Mouse (Mus musculus): ENCODE results near the gene Srebf2. TPM values are rescaled to one million over a fixed set of nuclear protein-coding genes. Genes with fewer than 3 reads are reported as not detected.
"Not testable (repeated sequence)": the region's sequence is repeated elsewhere in the genome, so short reads cannot be mapped to it uniquely, and the experiment has no call there.

The Srebf2 gene
- polyA plus RNA-seq, 1 experiment from 2014 or later: 244 TPM

DNA sequence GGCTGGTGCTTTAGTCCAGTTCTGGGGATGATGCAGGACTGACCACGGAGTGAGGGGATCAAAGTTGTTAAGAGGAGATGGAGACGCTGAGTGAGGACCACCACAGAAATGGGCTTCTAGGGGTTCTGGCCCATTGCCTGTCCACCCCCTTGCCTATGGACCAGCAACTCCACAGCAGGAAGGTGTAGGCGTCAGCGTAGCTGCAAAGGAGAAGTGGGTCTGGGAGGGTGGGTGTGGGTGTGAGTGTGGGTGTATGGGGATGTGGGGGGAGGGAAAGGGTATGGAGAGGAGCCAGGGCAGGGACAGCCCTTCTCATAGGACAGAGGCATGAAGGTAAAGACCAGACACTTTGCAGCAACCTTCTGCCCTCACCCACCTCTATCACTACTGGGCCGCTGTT is 78.8 kb downstream of the Srebf2 start:
- Histone ChIP-seq H3K9me3 (no peaks in the 10 kb centered on the region), H3K36me3 (replicated peaks) (no peaks in the 10 kb centered on the region), H3K4me2 (no peak overlapping the region), H3K4me3 (replicated peaks) (no peak overlapping the region), H3K4me1 (peaks cover 25% of the 10 kb centered on the region), H3K27me3 (peaks cover 43% of the 10 kb centered on the region), H3K9ac (no peak overlapping the region), H3K27ac (no peak overlapping the region)
- no peak for ATAC-seq (ENCODE audit: low FRiP score)
- 91% methylated on average over 5 of the region's 5 CpGs for WGBS

DNA sequence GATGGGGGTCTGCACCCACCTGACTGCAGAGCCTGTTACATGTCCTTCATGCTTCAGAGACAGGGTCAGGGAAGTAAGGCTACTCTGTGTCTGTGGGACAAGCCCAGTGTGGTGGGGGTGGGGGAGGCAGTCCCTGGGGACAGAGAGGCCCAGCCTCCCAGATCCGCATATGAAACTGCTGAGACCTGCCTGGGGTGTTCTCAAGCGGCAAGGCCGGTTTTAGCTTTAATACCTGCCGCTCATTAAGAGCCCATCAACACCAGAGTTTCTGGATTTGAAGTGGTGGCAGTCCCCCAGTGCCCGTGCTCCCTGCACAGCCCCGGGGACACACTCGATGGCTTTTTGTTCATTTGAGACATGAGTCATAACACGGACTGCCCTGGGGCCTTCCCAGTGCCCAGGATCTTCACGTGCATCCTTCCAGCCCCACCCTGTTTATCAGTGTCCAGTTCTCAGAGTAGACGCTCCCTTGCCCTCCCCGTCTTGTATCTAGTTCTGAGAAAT is 82.6 kb downstream of the Srebf2 start:
- Histone ChIP-seq H3K27ac (no peak overlapping the region), H3K4me1 (peaks cover 8% of the 10 kb centered on the region; the same call in 1 of the 2 replicates), H3K4me3 (replicated peaks) (no peak overlapping the region), H3K9me3 (no peaks in the 10 kb centered on the region), H3K4me2 (no peak overlapping the region), H3K36me3 (replicated peaks) (peaks cover 7% of the 10 kb centered on the region; the same call in 1 of the 2 replicates), H3K9ac (no peak overlapping the region), H3K27me3 (peaks cover 18% of the 10 kb centered on the region)
- WGBS: 32% methylated on average over 11 of the region's 11 CpGs
- no peak for ATAC-seq (ENCODE audit: low FRiP score)

GRCm38 (mm10) chr15:82230098-82230611 is 83.2 kb downstream of the Srebf2 start:
- Histone ChIP-seq H3K27ac (no peak overlapping the region; the same call in 1 of the 2 replicates), H3K27me3 (peaks cover 12% of the 10 kb centered on the region), H3K4me2 (no peak overlapping the region), H3K36me3 (replicated peaks) (peaks cover 7% of the 10 kb centered on the region; the same call in 1 of the 2 replicates), H3K4me1 (peaks cover 8% of the 10 kb centered on the region; the same call in 1 of the 2 replicates), H3K9me3 (no peaks in the 10 kb centered on the region), H3K4me3 (replicated peaks) (no peak overlapping the region), H3K9ac (no peak overlapping the region)
- no peak for ATAC-seq (ENCODE audit: low FRiP score)
- 62% methylated on average over 6 of the region's 6 CpGs for WGBS

DNA sequence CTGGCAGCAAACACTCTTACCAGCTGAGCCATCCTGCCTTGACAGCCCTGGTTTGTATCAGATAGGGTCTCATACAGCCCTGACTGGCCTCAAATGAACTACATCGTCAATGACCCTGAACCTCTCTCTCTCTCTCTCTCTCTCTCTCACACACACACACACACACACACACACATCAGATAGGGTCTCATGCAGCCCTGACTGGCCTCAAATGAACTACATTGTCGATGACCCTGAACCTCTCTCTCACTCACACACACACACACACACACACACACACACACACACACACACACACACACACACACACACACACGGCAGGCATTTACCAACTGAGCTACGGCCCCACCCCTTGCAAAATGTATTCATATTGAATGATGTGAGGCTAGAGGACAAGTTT is 84.1 kb downstream of the Srebf2 start:
- WGBS: 82% methylated on average over 4 of the region's 4 CpGs
- 0 out of 2 replicates have a peak, but pooled peaks have one; percentile 46 for ATAC-seq (ENCODE audit: low FRiP score)
- Histone ChIP-seq H3K27me3 (peaks cover 2% of the 10 kb centered on the region; the same call in 1 of the 2 replicates), H3K9me3 (no peaks in the 10 kb centered on the region), H3K27ac (no peak overlapping the region), H3K4me1 (peaks cover 8% of the 10 kb centered on the region; the same call in 1 of the 2 replicates), H3K9ac (no peak overlapping the region), H3K36me3 (replicated peaks) (peaks cover 7% of the 10 kb centered on the region; the same call in 1 of the 2 replicates), H3K4me3 (replicated peaks) (no peak overlapping the region), H3K4me2 (no peak overlapping the region)

DNA sequence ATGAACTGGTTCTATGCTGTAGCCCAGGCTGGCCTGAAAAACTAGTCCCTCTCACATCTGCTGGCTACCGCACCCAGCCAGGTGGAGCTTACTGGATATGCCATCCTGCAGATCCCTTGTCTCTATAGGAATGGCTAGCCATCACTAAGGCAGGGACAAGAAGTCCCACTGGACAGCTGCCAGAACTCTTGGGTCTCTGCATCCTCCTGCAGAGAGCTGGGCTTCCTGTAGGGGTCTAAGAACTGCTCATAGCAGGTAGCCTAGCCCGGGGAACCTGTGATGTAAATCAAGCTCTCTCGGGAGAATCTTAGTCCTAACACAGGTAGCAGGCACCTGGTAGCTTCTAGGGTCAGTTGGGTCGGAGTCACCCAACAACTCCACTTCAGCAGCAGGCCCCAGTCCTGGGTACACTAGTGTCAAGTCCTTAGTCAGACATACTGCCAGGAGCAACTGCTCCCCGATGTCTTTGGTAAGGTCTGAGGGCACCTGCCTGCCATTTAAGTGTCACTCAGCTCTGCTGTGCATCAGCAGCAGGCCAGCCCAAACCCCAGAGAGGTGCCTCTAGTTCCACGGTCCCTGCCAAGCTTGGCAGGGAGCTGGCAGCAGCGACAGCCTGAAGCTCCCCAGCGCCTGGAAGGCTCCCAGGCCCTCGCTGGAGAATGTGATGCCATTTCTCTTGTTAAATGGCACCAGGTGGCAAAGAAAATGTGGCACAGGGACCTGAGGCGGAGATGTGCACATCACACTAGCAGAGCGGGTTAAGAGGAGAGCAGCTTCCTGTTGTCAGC is 84.8 kb downstream of the Srebf2 start:
- ATAC-seq (ENCODE audit: low FRiP score): no peak
- no peak overlapping the region for H3K4me2 ChIP-seq
- H3K9me3 ChIP-seq: no peaks in the 10 kb centered on the region
- no peak overlapping the region for H3K27ac ChIP-seq
- H3K27me3 ChIP-seq: no peaks in the 10 kb centered on the region
- no peak overlapping the region for H3K9ac ChIP-seq
- H3K4me3 ChIP-seq (replicated peaks): no peak overlapping the region
- WGBS: 63% methylated on average over 11 of the region's 11 CpGs
- H3K36me3 ChIP-seq (replicated peaks): peaks cover 7% of the 10 kb centered on the region; the same call in 1 of the 2 replicates
- H3K4me1 ChIP-seq: peaks cover 8% of the 10 kb centered on the region; the same call in 1 of the 2 replicates

- no peak overlapping the region for H3K4me3 ChIP-seq (replicated peaks)
- H3K36me3 ChIP-seq (replicated peaks): peaks cover 7% of the 10 kb centered on the region; the same call in 1 of the 2 replicates
- peaks cover 8% of the 10 kb centered on the region; the same call in 1 of the 2 replicates for H3K4me1 ChIP-seq
- 68% methylated on average over 4 of the region's 4 CpGs for WGBS
- no peak overlapping the region for H3K27ac ChIP-seq
- H3K9ac ChIP-seq: no peak overlapping the region
- H3K27me3 ChIP-seq: no peaks in the 10 kb centered on the region
- no peak overlapping the region for H3K4me2 ChIP-seq
- H3K9me3 ChIP-seq: no peaks in the 10 kb centered on the region
- no peak for ATAC-seq (ENCODE audit: low FRiP score)
These were observed 85.7 kb downstream of the Srebf2 start for GRCm38 (mm10) chr15:82232651-82233050.

DNA sequence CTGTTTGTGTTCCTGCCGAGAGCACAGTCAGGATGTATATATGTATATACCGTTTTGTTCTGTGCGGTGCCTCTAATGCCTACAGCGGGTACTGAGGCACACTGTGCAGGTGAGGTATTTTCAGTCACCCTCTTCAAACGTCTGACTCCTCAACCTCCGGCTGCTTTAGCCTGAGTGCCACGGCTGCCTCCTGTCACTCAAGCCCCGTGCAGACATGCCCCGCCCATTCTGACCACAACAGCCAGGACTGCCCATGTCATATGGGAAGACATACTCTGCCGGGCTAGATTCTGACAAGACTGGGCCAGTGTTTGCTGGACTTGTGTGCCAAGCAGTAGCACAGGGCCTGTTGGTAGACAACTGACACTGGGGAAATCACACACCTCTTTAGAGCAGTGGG is 88.7 kb downstream of the Srebf2 start:
- Histone ChIP-seq H3K36me3 (replicated peaks) (peaks cover 20% of the 10 kb centered on the region; the same call in 1 of the 2 replicates), H3K27ac (no peak overlapping the region), H3K4me1 (no peaks in the 10 kb centered on the region), H3K4me3 (replicated peaks) (no peak overlapping the region), H3K4me2 (no peak overlapping the region), H3K27me3 (no peaks in the 10 kb centered on the region), H3K9ac (no peak overlapping the region), H3K9me3 (no peaks in the 10 kb centered on the region)
- no peak for ATAC-seq (ENCODE audit: low FRiP score)
- 73% methylated on average over 10 of the region's 10 CpGs for WGBS

- Histone ChIP-seq H3K27me3 (no peaks in the 10 kb centered on the region), H3K36me3 (replicated peaks) (peaks cover 20% of the 10 kb centered on the region; the same call in 1 of the 2 replicates), H3K4me1 (no peaks in the 10 kb centered on the region), H3K4me3 (replicated peaks) (no peak overlapping the region), H3K9me3 (no peaks in the 10 kb centered on the region), H3K27ac (no peak overlapping the region), H3K4me2 (no peak overlapping the region), H3K9ac (no peak overlapping the region)
- peak; percentile 68; the same call in 1 of the 2 replicates for ATAC-seq (ENCODE audit: low FRiP score)
- WGBS: 20% methylated on average over 5 of the region's 5 CpGs
These were observed 89.6 kb downstream of the Srebf2 start for GRCm38 (mm10) chr15:82236565-82236964.

DNA sequence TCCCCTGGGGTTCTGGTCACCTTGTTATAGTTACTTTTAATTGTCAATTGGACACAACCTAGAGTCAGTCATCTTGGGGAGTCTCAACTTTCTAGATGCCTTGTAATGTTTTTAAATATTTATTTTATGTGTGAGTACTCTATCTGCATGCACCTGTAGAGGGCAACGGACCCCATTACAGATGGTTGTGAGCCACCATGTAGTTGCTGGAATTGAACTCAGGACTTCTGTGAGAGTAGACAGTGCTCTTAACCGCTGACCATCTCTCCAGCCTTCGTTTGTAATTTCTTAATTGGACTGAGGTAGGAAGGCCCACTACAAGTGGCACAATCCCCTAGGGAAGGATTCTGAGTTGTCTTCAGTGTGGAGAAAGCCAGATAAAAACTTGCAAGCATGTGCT is 96.3 kb downstream of the Srebf2 start:
- H3K4me1 ChIP-seq: peaks cover 10% of the 10 kb centered on the region
- H3K9ac ChIP-seq: peak overlapping the region; percentile 71
- peak overlapping the region; percentile 85 for H3K4me2 ChIP-seq
- H3K27ac ChIP-seq: no peak overlapping the region
- peak overlapping the region; percentile 65 for H3K4me3 ChIP-seq (replicated peaks)
- no peaks in the 10 kb centered on the region for H3K27me3 ChIP-seq
- H3K9me3 ChIP-seq: no peaks in the 10 kb centered on the region
- 0 out of 2 replicates have a peak, but pooled peaks cover 10% of the 10 kb centered on the region for H3K36me3 ChIP-seq (replicated peaks)
- 77% methylated on average over 3 of the region's 3 CpGs for WGBS
- ATAC-seq (ENCODE audit: low FRiP score): no peak

DNA sequence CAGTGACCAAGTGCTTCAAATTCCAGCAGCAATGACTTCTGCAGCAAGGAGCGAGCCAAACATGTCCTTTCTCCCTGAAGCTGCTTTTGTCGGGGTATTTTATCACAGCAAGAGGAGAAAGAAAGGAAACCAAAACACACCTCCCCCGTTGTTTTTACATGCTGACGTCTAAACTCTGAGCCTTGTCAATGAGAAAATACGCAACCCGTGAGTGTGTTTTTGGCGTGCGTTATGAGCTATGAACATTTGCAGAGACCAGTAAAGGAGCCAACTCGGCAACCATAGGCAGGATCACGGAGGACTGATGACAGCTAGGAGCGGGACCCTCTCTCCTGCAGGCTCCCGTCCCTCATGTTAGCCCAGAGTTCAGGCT is 96.7 kb downstream of the Srebf2 start:
- H3K4me2 ChIP-seq: peak overlapping the region; percentile 85
- WGBS: 5% methylated on average over 12 of the region's 12 CpGs
- H3K9me3 ChIP-seq: no peaks in the 10 kb centered on the region
- no peak; the same call in 1 of the 2 replicates for ATAC-seq (ENCODE audit: low FRiP score)
- H3K9ac ChIP-seq: peak overlapping the region; percentile 71
- H3K27ac ChIP-seq: peak overlapping the region; percentile 95; the same call in 1 of the 2 replicates
- H3K36me3 ChIP-seq (replicated peaks): 0 out of 2 replicates have a peak, but pooled peaks cover 6% of the 10 kb centered on the region
- no peaks in the 10 kb centered on the region for H3K27me3 ChIP-seq
- peak overlapping the region; percentile 65 for H3K4me3 ChIP-seq (replicated peaks)
- peaks cover 10% of the 10 kb centered on the region for H3K4me1 ChIP-seq

GRCm38 (mm10) chr15:82244115-82244804 is 97.3 kb downstream of the Srebf2 start, which contains the start of gene Cenpm:
Cenpm (minus strand) TSS chr15:82244748.
- Histone ChIP-seq H3K36me3 (replicated peaks) (0 out of 2 replicates have a peak, but pooled peaks cover under 1% of the 10 kb centered on the region), H3K9me3 (no peaks in the 10 kb centered on the region), H3K9ac (peak within 1 kb of the TSS; percentile 71), H3K27ac (peak within 1 kb of the TSS; percentile 95), H3K4me1 (peaks cover 10% of the 10 kb centered on the region), H3K4me2 (peak within 1 kb of the TSS; percentile 85), H3K27me3 (no peaks in the 10 kb centered on the region), H3K4me3 (replicated peaks) (peak within 1 kb of the TSS; percentile 65)
- WGBS: under 1% methylated on average over 65 of the region's 65 CpGs
- ATAC-seq (ENCODE audit: low FRiP score): peak; percentile 98

DNA sequence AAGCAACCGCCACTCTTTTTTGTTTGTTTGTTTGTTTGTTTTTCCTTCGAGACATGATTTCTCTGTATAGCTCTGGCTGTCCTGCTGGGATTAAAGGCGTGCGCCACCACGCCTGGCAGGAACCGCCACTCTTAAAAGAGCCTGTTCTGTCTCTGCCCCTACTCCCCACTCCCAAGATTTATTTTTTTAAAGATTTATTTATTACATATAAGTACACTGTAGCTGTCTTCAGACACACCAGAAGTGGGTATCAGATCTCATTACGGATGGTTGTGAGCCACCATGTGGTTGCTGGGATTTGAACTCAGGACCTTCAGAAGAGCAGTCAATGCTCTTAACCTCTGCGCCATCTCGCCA is 97.8 kb downstream of the Srebf2 start:
- H3K4me2 ChIP-seq: peak overlapping the region; percentile 85
- 23% methylated on average over 9 of the region's 9 CpGs for WGBS
- H3K4me1 ChIP-seq; H3K27me3 ChIP-seq; ATAC-seq (ENCODE audit: low FRiP score); H3K36me3 ChIP-seq (replicated peaks); H3K9me3 ChIP-seq: not testable (repeated sequence)
- H3K9ac ChIP-seq: peak overlapping the region; percentile 71
- H3K4me3 ChIP-seq (replicated peaks): peak overlapping the region; percentile 65
- H3K27ac ChIP-seq: peak overlapping the region; percentile 95

Data from forebrain, embryonic 12.5 days (tissue).